10 mouse cellular contexts compared by ENCODE assay signal in the genomic region with DNA sequence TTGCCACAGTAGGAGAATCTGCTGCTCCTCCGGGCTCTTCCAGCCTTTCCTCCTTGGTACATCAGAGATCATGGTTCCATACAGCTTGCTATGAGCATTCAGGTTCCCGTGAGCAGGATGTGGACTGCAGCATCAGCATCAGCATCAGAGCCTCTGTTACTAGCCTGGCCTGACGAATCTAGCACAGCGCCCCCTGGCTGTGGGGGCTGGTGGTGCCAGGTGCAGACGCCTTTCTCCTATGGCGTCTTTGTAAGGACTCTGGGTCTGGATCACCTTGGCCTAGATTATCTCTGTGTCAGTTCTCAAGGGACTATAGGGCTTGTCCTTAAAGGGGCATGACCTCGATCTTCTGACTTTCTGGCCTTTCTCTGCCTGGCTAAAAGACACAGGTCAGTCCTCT.
DNase-seq lines count a peak whose midpoint lies in the region; ATAC-seq lines count a peak whose summit lies in the region.
"Had no signal": no experiment of that assay in that cellular context is flagged by ENCODE, and none has a peak within 500 bp of the region (broad histone marks: within the 10 kb centered on the region; RNA-seq: fewer than 3 reads in every experiment).

No protein-coding gene starts in this region.

- H3K27me3 ChIP-seq in heart, embryonic 12.5 days (replicated peaks) = peaks cover under 1% of the 10 kb centered on the region
- H3K27me3 ChIP-seq: stomach, embryonic 15.5 days had no signal

- peaks cover 8% of the 10 kb centered on the region for H3K9me3 ChIP-seq in heart, embryonic 12.5 days (replicated peaks)
- H3K9me3 ChIP-seq: limb, embryonic 13.5 days; stomach, embryonic 15.5 days had no signal

- no peaks in the 10 kb centered on the region for H3K36me3 ChIP-seq in heart, embryonic 12.5 days
- H3K36me3 ChIP-seq: limb, embryonic 13.5 days; stomach, embryonic 15.5 days had no signal

- H3K9ac ChIP-seq in heart, embryonic 12.5 days = no peak overlapping the region
- H3K9ac ChIP-seq: limb, embryonic 13.5 days; stomach, embryonic 15.5 days had no signal

- no peak overlapping the region for H3K4me2 ChIP-seq in heart, embryonic 12.5 days
- H3K4me2 ChIP-seq: limb, embryonic 13.5 days; stomach, embryonic 15.5 days had no signal

- peak; percentile 52 for DNase-seq in heart, postnatal 4 days
- peak; percentile 79 to 82 for DNase-seq in B cell, adult 2 months
- DNase-seq in adrenal gland, adult 2 months = peak; percentile 76
- DNase-seq in embryo, embryonic 10 days (ENCODE audit: low spot score) = peak; percentile 61
- DNase-seq in layer of hippocampus, postnatal 10 days (ENCODE audit: low spot score in 2 of 2) = peak; percentile 37 to 50
- peak; percentile 58 for DNase-seq in mesoderm, embryonic 11.5 days (ENCODE audit: low read depth, low spot score)
- peak; percentile 62 for DNase-seq in thymus, postnatal 25 days

- no peak for ATAC-seq in heart, embryonic 12.5 days (ENCODE audit: insufficient number of reproducible peaks, low FRiP score)

- H3K27ac ChIP-seq in heart, embryonic 12.5 days (ENCODE audit: poor library complexity, severe bottlenecking) = no peak overlapping the region
- H3K27ac ChIP-seq: limb, embryonic 13.5 days; stomach, embryonic 15.5 days had no signal

- peaks cover 24% of the 10 kb centered on the region for H3K4me1 ChIP-seq in heart, embryonic 12.5 days (replicated peaks)

- H3K4me3 ChIP-seq in heart, embryonic 12.5 days = no peak overlapping the region
- H3K4me3 ChIP-seq: limb, embryonic 13.5 days; stomach, embryonic 15.5 days had no signal

- 36% methylated on average over 7 of the region's 7 CpGs for WGBS in heart, embryonic 12.5 days
